Mouse (Mus musculus) forelimb bud, embryonic 11.5 days (tissue): Measurements from ENCODE around the gene Olfr635.
A peak's percentile ranks its signal among the peaks of the same experiment; 100 is the strongest.
"Not testable (repeated sequence)": the region's sequence is repeated elsewhere in the genome, so short reads cannot be mapped to it uniquely, and the experiment has no call there.

Experiments used
- DNase-seq: peaks from one replicate; pipeline ENCODE4 v3.0.0-alpha.2; 2012; ENCODE audit warnings: low read depth, low spot score

Gene Olfr635

DNA sequence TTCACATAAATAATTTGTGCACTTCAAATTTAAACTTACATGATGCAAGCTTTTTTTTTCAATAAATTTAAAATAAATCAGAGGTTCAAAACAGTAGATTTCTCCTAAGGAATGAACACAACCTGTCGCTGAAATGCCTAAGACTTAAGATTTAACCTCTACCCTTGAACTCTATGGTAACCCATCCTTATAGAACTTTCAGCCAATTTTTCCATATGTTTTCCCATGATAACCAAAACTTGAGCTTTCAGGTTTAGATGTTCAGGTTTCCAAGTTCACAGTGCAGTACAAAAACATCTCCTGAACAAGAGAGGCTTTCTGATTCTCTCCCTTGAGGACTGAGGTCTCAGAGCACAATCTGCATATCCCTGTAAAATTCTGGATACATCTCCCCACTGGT, at the start of gene Olfr635:
Gene Olfr635 (plus strand): TSS at position 301 of the 400 bp plus-strand sequence.
- DNase-seq, result no peak

DNA sequence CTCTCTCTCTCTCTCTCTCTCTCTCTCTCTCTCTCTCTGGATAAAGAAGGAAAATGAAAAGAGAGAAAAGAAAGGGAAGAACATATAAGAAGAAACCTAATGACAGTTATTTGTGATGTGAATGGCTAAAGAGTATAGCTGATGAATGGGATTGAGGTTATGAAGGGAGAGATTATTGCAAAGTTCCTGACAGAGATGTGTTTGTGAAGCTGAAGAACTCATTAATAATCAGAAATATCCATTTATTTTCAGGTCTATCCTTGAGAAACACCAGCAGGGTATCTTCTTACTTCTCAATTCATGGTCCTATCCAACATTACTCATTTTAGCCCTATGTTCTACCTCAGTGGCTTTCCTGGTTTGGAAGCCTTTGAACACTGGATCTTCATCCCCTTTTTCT, 42.4 kb upstream of the Olfr635 start, which contains the start of gene Olfr631:
Gene Olfr631 (plus strand): TSS at position 301 of the 400 bp plus-strand sequence.
- no peak for DNase-seq

DNA sequence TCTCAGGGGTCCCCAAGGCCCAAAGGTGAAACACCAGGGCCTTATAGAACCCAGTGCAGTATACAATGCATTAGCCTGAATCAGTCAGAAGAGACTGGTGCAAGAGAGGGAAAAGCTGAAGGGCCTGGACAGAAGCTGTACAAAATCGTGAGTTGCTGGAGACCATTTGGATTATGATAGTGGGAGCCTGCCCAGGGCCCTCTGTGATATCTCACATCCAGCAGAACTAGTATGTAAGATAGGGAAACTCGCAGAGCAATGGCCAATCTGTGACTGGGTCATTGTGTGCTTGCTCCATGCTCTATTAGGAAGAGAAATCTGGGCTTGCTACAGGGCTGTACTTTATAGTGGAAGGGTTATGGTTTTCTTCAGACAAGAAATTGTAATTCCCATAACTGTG, 36.7 kb upstream of the Olfr635 start, which contains the start of gene Olfr632:
Gene Olfr632 (plus strand): TSS at position 84 of the 400 bp plus-strand sequence.
- DNase-seq, result no peak

DNA sequence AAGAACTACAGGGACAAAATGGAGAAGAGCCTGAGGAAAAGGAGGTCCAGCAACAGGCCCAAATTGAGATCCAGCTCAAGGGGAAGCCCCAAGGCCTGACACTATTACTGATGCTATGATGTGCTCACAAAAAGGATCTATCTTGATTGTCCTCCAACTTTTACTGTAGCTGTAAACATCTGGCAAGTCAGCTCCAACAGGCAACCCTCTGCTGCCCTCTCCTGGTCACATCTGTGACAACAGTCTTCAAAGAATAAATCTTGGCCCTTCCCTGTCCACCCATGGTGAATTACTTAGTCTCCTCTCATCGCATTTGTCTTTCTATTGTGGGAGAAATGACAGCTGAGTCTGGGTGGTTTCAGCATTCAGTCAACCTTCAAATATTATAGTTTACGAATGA, 28.2 kb upstream of the Olfr635 start:
- DNase-seq, result peak; percentile 57

DNA sequence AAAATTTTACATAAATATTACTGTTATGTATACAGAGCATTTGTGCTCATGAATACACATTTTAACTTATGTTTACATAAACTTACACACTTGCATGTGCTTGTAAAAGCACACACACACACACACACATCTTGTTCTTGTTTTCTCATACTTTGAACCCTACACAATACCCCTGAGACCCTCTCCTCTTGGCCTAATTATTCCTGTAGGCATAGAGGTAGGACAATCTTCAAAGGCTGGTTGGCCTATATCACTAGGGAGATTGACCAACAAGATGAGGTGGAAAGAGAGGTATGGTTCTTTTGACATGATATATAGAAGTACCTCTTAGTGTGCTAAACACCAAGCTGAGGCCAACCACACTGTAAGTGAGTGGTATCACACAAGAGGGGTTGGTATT, 26.8 kb upstream of the Olfr635 start, which contains the start of gene Olfr633:
Gene Olfr633 (plus strand): TSS at position 301 of the 400 bp plus-strand sequence.
- DNase-seq, result no peak

DNA sequence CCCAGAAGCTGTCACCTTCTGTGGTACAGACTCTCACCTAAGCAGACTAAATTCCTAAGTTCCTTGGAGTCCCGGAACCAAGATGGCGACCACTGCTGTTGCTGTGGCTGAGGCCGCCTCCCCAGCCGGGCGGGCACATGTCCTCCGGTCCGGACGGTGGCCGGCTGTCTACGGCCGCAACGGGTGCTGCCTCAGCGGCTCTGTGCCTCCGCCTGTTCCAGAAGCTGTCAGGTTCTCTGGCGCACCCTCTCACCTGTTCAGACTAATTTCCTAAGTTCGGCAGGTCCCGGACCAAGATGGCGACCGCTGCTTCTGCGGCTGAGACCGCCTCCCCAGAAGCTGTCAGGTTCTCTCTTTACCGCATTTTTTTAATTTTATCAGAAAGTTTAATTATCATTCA, 4.1 kb upstream of the Olfr635 start:
- DNase-seq, result not testable (repeated sequence)

DNA sequence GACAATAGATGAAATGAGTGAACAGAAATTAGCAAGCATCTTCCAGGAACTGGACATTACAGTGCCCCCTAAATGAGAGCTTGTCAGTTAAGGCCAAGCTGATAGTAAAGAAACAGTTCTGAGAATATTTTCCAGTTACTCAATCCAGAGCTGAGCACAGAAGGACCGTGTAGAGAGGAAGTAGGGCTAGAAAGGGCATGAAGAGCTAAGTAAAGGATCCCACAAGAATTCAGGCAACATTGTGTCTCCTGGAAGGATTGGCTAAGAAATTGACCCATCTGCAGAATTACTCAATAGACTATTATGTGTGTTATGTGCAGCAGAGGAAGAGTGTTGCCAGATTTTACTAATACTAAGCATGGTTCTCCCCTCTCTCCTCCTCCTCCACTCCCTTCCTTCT, 830 bp downstream of the Olfr635 start:
- no peak for DNase-seq

DNA sequence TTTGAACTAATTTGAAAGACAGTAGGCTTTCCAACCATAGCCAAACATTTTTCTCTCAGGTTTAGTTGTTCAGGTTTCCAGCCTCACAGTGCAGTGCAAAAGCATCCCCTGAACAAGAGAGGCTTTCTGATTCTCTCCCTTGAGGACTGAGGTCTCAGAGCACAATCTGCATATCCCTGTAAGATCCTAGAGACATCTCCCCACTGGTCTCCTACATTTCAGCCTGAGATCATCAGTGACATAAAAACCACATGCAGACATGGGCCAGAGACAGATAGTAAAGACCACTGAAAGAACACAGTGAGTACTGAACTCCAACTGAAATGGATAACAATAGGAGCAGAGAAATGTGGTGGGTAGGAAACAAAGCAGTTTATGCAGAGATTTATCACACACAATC, 27.5 kb downstream of the Olfr635 start, which contains the start of gene Olfr638:
Gene Olfr638 (plus strand): TSS at position 301 of the 400 bp plus-strand sequence.
- no peak for DNase-seq

DNA sequence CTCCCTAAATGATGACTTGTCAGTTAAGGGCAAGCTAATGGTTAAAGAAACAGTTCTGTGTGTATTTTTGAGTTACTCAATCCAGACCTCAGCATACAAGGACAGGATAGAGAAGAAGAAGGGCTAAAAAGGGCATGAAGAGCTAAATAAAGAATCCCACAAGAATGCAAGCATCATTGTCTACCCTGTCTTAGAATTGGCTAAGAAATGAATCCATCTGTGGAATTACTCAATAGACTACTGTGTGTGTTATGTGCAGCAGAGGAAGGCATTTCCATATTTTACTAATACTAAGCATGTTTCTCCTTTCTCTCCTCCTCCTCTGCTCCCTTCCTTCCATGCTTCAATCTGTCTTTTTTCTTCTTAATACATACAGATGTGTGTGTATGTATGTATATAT, 28.2 kb downstream of the Olfr635 start:
- no peak for DNase-seq

DNA sequence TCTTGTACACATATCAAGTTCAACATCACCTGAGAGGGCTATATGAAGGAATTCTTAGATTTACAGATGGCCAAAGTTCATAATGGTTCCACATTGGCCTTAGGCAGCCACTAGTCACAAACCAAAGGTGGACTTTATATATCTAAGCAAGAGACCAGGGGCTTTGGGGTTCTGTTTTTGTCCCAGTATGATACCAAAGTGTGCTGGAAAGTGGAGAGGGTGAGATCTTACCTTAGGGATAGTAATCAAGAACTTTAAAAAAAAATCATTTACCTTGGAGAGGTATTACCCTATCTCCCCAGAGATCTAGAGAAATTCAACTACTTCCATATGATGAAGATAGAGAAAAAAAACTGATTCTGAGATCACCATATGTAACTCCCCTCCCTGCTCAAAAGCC, 46.3 kb downstream of the Olfr635 start, which contains the start of gene Olfr639:
Gene Olfr639 (minus strand): TSS at position 101 of the 400 bp plus-strand sequence.
- DNase-seq, result no peak

DNA sequence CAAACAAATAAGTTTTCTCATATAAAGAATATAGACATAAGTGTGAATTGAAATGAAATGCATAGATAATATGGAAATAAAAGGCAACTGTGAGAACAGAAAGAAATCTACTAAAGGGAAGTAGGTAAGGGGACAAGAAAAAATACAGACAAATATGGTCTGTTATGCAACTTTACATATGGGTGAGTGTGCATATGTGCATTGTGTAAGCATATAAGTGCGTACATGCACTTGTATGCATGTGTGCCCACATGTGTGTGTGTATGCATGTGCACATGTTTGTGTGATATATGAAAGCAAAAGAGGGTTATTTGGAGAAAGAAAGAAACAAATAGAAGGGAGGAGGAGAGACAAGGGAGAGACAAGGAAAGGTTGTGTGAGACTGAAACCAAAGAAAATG, 48.0 kb downstream of the Olfr635 start:
- no peak for DNase-seq

DNA sequence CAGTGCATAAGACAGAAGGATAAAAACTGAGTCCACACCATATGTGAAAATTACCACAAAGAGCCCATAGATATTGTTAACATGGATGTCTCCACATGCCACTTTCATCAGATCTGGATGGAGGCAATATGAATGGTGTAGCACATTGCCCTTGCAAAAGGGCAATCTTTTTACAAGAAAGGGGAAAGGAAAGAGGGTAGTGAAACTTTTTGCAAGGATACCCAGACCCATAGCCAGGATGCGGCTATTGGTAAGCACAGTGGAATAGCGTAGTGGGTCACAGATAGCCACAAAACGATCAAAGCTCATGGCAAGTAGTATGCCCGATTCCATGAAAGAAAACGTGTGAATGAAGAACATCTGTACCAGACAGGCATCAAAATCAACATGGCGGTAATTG, 50.7 kb downstream of the Olfr635 start:
- DNase-seq, result no peak

DNA sequence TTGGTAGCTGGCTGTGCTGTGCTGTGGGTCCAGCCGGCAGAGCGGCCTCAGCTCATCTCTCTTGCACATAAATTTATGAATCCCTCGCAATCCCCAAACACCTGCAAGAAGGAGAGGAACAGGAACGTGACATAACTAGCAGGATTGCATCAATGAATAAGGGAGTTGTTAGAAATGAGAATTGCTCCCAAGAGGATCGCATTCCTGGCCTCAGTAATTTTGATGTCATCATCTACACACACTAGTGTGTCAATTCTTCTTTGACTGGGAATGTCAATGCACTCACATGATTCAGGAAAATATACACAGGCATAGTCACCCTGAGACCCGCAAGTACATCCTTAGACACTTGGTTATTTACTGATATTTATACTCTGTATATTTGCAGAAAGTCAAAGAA, 54.5 kb downstream of the Olfr635 start, which contains the start of gene Olfr640:
Gene Olfr640 (minus strand): TSS at position 101 of the 400 bp plus-strand sequence.
- no peak for DNase-seq

DNA sequence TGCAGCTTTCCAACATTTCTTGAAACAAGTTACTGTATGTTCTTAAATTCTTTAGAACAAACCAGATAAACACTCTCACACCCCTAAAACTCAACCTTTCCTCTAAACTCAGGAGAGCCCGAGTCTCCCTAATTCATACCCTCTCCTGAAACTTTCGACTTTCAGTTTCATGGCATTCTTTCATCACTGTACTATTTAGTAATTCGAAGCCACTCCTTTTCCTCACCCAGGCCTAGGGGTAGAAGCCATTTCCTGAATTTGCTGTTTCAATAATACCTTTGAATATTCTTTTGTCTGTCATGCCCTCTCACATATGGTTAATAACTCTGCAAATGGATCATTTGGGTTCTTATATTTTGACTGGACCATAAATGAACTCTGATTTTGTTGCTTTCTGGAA, 56.0 kb downstream of the Olfr635 start:
- no peak for DNase-seq

DNA sequence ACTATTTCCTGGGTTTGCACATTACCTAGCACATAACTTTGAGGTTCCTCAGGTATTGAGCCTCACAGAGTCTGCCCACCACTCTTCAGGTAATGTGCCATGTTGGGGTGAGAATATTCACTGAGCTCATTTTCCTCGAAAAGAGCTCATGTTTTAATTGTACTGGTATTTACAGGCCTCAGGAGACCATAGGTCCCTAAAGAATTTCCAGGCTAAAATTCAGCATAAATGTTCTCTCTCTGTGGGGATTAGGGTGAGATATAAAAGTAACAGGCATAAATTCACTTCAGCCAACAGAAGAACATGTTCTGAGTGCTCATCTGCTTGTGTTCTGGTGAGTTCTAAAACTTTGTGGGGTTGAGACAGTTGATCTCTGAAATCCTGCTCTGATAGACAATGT, 64.2 kb downstream of the Olfr635 start, which contains the start of gene Olfr641:
Gene Olfr641 (plus strand): TSS at position 301 of the 400 bp plus-strand sequence.
- no peak for DNase-seq
